Mouse (Mus musculus): ENCODE results near the gene Far2.

- TF ChIP-seq POLR2A (IDR thresholded peaks at IDR 0.05; ENCODE audit: insufficient read depth, low read depth, low read length), result no peak
- no peak for TF ChIP-seq CTCF (IDR thresholded peaks at IDR 0.05)
- TF ChIP-seq EP300 (IDR thresholded peaks at IDR 0.05; ENCODE audit: insufficient read depth, low read depth, low read length), result no peak
These were observed 6.3 kb upstream of the Far2 start for GRCm38 (mm10) chr6:148040759-148041158.
